In the genomic region with DNA sequence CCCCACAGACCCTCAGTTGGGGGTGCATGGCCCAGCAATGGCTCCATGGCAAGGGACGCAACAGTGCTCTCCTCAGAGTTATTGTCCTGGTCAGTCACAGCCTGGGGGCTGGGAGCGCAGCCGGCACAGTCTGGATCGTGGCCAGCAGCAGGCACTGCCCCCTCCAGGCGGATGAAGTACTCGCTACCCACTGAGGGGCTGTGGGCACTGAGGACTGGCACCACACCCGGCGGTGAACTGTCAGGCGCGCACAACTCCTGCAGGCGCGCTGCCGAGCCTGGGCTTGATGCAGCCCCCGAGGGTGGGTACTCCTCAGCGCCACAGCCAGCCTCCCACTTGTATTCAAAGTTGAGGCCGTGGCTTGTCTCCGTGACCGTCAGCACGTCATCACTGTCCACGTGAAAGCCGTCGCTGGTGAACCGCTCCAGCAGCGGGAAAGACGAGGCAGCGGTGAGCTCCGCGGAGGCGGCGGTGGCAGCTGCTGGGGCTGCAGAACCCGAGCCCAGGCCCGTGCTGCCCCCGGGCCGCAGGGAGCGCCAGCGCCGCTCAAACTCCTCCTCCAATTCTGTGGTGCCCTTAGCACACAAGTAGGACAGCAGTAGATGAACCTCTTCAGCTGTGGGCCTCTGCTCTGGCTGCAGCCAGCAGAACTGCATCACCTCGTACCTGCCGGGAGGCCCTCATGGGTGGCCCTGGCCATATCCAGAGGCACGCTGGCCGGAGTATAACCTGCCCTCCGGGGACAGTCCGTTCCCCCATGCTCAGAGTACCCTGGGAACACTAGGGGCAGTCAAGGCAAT, we compare ENCODE assay signal across 8 mouse cellular contexts. TPM values are rescaled to one million over a fixed set of nuclear protein-coding genes. Genes with fewer than 3 reads are reported as not detected.
DNase-seq lines count a peak whose midpoint lies in the region; ATAC-seq and TF ChIP-seq lines count a peak whose summit lies in the region.

No protein-coding gene starts in this region.

- peak overlapping the region; percentile 4; the same call in 1 of the 2 replicates for H3K4me3 ChIP-seq in left cerebral cortex, adult 2 months
- no peak overlapping the region for H3K4me3 ChIP-seq in cortical plate, adult 2 months (ENCODE audit: insufficient read depth, low read length)
- H3K4me3 ChIP-seq in midbrain, embryonic 12.5 days = no peak overlapping the region

- WGBS in midbrain, embryonic 12.5 days = 51% methylated on average over 42 of the region's 43 CpGs

- peak; percentile 38 for TF ChIP-seq CTCF in left cerebral cortex, adult 2 months (IDR thresholded peaks at IDR 0.05)
- TF ChIP-seq CTCF in cortical plate, adult 2 months (IDR thresholded peaks at IDR 0.05; ENCODE audit: extremely low read depth, insufficient read depth, low read length) = 0 out of 2 replicates have a peak, but pooled peaks have one; percentile 18

- no peak for TF ChIP-seq POLR2A in cortical plate, adult 2 months (IDR thresholded peaks at IDR 0.05; ENCODE audit: extremely low read depth, insufficient read depth, low read length)

- no peak overlapping the region; the same call in 1 of the 2 replicates for H3K9ac ChIP-seq in midbrain, embryonic 12.5 days (replicated peaks)

- peak overlapping the region; percentile 21 for H3K4me2 ChIP-seq in midbrain, embryonic 12.5 days (replicated peaks)

- 0 out of 2 replicates have a peak, but pooled peaks have one; percentile 13 for ATAC-seq in midbrain, embryonic 12.5 days (ENCODE audit: low FRiP score, low read depth)

- peak; percentile 56 to 62 for DNase-seq in left cerebral cortex, adult 2 months (ENCODE audit: extremely low spot score in 1 of 2, low spot score in 2 of 2)
- DNase-seq in left cerebral cortex, adult 8-10 months (ENCODE audit: low spot score in 2 of 2) = no peak
- peak; percentile 67 for DNase-seq in heart, postnatal 4 days
- no peak for DNase-seq in urinary bladder, postnatal 10 days (ENCODE audit: low spot score)
- no peak for DNase-seq in thymus, postnatal 10 days (ENCODE audit: low spot score in 2 of 2)
- no peak for DNase-seq in adrenal gland, adult 2 months

- H3K4me1 ChIP-seq in cortical plate, adult 2 months (ENCODE audit: control insufficient read depth, insufficient read depth, low read length) = no peaks in the 10 kb centered on the region
- peaks cover 22% of the 10 kb centered on the region for H3K4me1 ChIP-seq in midbrain, embryonic 12.5 days

- H3K27me3 ChIP-seq in midbrain, embryonic 12.5 days = peaks cover 28% of the 10 kb centered on the region

- intact Hi-C loops in left cerebral cortex, adult 2 months (cut with DNase I) = loop anchor here (2.0 to 10.0 kb wide), 3 partner anchors 35 to 293 kb away; a partner anchor contains a TSS

- H3K9me3 ChIP-seq in midbrain, embryonic 12.5 days = no peaks in the 10 kb centered on the region

- 0 out of 2 replicates have a peak, but pooled peaks cover 4% of the 10 kb centered on the region for H3K36me3 ChIP-seq in midbrain, embryonic 12.5 days

- H3K27ac ChIP-seq in left cerebral cortex, adult 2 months = peak overlapping the region; percentile 73
- H3K27ac ChIP-seq in cortical plate, adult 2 months (ENCODE audit: insufficient read depth, low read length) = 0 out of 2 replicates have a peak overlapping the region, but pooled peaks have one; percentile 26
- no peak overlapping the region for H3K27ac ChIP-seq in midbrain, embryonic 12.5 days (replicated peaks)

RNA-seq across cellular contexts. Expression of a gene that starts 35.0 kb away (rescaled TPM):
- 100 to 1,000 TPM; 193 to 203 TPM for total RNA-seq in left cerebral cortex, adult 2 months (2021)
- 100 to 1,000 TPM; 217 to 244 (median 225) TPM for total RNA-seq in left cerebral cortex, adult 8-10 months (2022)
- polyA plus RNA-seq in cortical plate, adult 2 months (2012; rRNA removed) = 208 and 235 TPM in 2 replicates
- total RNA-seq in heart, postnatal 4 days (2021) = 1 to 10 TPM; 3.7 to 4.2 TPM
- polyA plus RNA-seq in midbrain, embryonic 12.5 days (2016; fragmentation: Nextera tagmentation; extraction: Ambion mirVana) = 7.7 and 8.8 TPM in 2 replicates
- 10 to 100 TPM in 1 of 2 experiments, 1 to 10 TPM in 1; 9.9 to 15.5 TPM for total RNA-seq in adrenal gland, adult 2 months (2021)
- polyA plus RNA-seq in adrenal gland, adult 2 months (2012; rRNA removed) = 26.3 and 44.1 TPM in 2 replicates

Comparison
In these comparisons a context has a peak if more than half of its experiments do, and no peak if none do; other contexts are left out.
1. DNase-seq: peak in left cerebral cortex, adult 2 months (2 of 2) and heart, postnatal 4 days (single experiment); none in left cerebral cortex, adult 8-10 months (0 of 2), urinary bladder, postnatal 10 days (single experiment), thymus, postnatal 10 days (0 of 2) and adrenal gland, adult 2 months (single experiment).
2. RNA of a gene that starts 35.0 kb away (total RNA-seq): 217 to 244 TPM in left cerebral cortex, adult 8-10 months and 193 to 203 TPM in left cerebral cortex, adult 2 months; 9.9 to 15.5 TPM in adrenal gland, adult 2 months and 3.7 to 4.2 TPM in heart, postnatal 4 days; every median in the first group is over 10 times any median in the second.